Mouse (Mus musculus): ENCODE results near the gene Skida1.

Gene Skida1

DNA sequence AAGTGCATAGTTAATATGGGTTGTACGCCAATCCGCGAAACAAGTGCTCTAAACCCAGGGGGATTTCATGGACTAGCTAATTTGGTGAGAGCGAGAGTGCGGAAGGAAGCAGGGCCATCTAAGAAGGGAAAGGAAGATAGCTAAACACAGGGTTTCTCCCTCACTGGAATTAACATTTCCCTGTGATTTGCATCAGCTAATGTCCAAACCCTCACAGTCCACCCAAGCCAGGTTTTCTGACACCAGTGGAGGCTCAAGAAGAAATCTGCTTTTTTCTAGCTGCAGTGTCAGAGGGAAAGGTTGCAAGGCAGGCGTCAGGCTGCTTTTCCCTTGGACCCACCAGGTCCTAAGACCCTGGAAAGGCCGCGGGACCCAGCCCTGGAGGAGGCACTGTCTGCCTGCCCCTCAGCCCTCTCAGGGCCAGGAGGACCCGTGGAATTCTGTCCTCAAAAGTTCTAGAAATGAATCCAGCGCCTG lies 9.9 kb downstream of the Skida1 start:
- no peak for DNase-seq (ENCODE audit: low spot score)

- no peak for DNase-seq (ENCODE audit: low spot score)
These were observed 10.6 kb downstream of the Skida1 start for GRCm38 (mm10) chr2:18038141-18038752.

- DNase-seq (ENCODE audit: low spot score) = no peak
These were observed 11.4 kb downstream of the Skida1 start, which contains the start of gene A930004D18Rik for GRCm38 (mm10) chr2:18037491-18037890. TSS of gene A930004D18Rik (minus strand) at chr2:18037737.

DNA sequence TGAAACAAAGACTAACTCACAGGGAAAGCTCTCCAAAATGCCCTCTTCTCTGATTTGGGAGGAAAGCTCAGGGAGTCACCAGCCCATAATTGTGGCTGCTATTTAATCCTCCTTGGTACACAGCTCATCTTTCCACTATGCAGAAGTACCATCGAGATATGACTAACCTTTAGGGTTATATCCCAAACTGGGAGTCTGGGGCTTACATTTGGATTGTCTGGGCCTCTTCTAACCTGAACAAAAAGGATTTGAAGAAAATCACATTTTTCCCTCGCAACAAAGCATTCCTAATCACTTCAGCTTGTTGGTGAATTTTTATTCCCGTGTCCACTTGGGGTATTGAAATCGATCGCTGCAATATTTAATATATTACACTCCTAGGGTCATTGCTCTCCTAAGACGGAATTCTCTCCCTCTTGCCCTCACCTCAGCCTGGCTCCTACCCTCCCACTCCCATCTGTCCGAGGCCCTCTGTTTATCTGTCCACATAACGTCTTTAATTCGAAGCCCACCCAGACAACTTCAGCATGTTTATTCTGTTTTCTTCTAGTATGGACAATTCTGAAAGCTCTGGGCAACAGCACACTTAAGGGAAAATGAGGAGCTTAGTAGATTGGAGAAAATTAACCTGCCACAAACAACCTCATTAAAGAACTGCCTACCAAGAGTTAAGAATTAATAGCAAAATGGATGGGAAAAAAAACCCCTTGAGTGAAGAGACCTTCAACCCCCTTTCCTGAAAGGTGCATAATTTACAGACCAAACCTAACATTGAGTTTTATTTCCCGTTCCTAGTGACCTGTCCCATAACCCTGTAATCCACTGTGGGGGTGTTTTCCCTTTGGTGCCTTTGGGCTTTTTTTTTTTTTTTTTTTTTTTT lies 14.2 kb downstream of the Skida1 start:
- no peak for DNase-seq (ENCODE audit: low spot score)

- DNase-seq (ENCODE audit: low spot score) = no peak
These were observed 15.4 kb downstream of the Skida1 start for GRCm38 (mm10) chr2:18033166-18034108.

GRCm38 (mm10) chr2:18032538-18032895 lies 16.3 kb downstream of the Skida1 start:
- DNase-seq (ENCODE audit: low spot score) = no peak

GRCm38 (mm10) chr2:18031831-18032537 lies 16.9 kb downstream of the Skida1 start:
- no peak for DNase-seq (ENCODE audit: low spot score)

- DNase-seq (ENCODE audit: low spot score) = no peak
These were observed 17.5 kb downstream of the Skida1 start for GRCm38 (mm10) chr2:18031271-18031821.

- no peak for DNase-seq (ENCODE audit: low spot score)
These were observed 18.3 kb downstream of the Skida1 start for GRCm38 (mm10) chr2:18030581-18030980.

GRCm38 (mm10) chr2:18029656-18030055 lies 19.2 kb downstream of the Skida1 start:
- DNase-seq (ENCODE audit: low spot score) = no peak

GRCm38 (mm10) chr2:18028140-18029021 lies 20.5 kb downstream of the Skida1 start:
- DNase-seq (ENCODE audit: low spot score) = peak; percentile 94

GRCm38 (mm10) chr2:18027448-18028139 lies 21.3 kb downstream of the Skida1 start:
- peak; percentile 94 for DNase-seq (ENCODE audit: low spot score)

- no peak for DNase-seq (ENCODE audit: low spot score)
These were observed 22.5 kb downstream of the Skida1 start for GRCm38 (mm10) chr2:18026116-18026947.

- DNase-seq (ENCODE audit: low spot score) = no peak
These were observed 23.1 kb downstream of the Skida1 start for GRCm38 (mm10) chr2:18025781-18026115.

- DNase-seq (ENCODE audit: low spot score) = no peak
These were observed 23.7 kb downstream of the Skida1 start for GRCm38 (mm10) chr2:18025116-18025515.

- no peak for DNase-seq (ENCODE audit: low spot score)
These were observed 26.0 kb downstream of the Skida1 start for GRCm38 (mm10) chr2:18022886-18023285.

- no peak for DNase-seq (ENCODE audit: low spot score)
These were observed 29.7 kb downstream of the Skida1 start for GRCm38 (mm10) chr2:18019122-18019521.

DNA sequence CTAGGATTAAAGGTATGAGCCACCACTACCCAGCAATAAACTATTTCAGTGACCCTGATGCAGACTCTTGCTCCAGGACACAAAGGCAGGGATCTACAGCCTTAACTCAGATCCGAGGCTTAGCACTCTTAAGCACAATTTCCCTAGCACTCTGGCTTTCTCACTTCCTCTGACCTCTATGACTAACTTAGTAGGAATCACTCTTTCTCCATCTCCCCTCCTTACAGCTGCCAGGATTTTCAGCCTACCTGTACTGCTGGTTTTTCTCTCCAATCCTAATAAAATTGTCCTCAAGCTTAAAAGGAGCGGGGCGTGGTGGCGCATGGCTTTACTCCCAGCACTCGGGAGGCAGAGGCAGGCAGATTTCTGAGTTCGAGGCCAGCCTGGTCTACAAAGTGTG lies 31.5 kb downstream of the Skida1 start:
- no peak for DNase-seq (ENCODE audit: low spot score)

- DNase-seq (ENCODE audit: low spot score) = no peak
These were observed 32.2 kb downstream of the Skida1 start for GRCm38 (mm10) chr2:18016639-18017038.
